Mouse (Mus musculus): ENCODE results near the gene Gm17387.

GRCm38 (mm10) chr7:141030390-141030789 lies 1.5 kb downstream of the Gm17387 start:
- no peak for TF ChIP-seq CTCF (IDR thresholded peaks at IDR 0.05; ENCODE audit: low read depth)
- TF ChIP-seq EP300 (IDR thresholded peaks at IDR 0.05; ENCODE audit: low read depth), result no peak

Data from liver, postnatal 0 days (tissue).